Mouse (Mus musculus) intestine, embryonic 16.5 days (tissue): ENCODE measurements around the gene Rtp3. TPM values are rescaled to one million over a fixed set of nuclear protein-coding genes. Genes with fewer than 3 reads are reported as not detected.

ENCODE experiments used
- ATAC-seq: fragments of 200-750 bp; cut with Nextera tagmentation; 2 replicates; pipeline ENCODE4 v1.8.0; 2017; ENCODE audit warnings: moderate TSS enrichment, moderate library complexity
- H3K27ac ChIP-seq: fragments of 300-500 bp; sonication (generic); 2 replicates; pipeline ENCODE4 v1.5.1; 2014; ENCODE audit warnings: mild to moderate bottlenecking, low read length
- H3K27me3 ChIP-seq: fragments of 300-500 bp; sonication (generic); replicated peaks from 2 replicates; pipeline ENCODE4 v1.6.1; 2014; ENCODE audit warnings: low read length, control low read depth, mixed read lengths; ENCODE audit not compliant: control insufficient read depth, insufficient read depth
- H3K36me3 ChIP-seq: fragments of 300-500 bp; sonication (generic); 2 replicates; pipeline ENCODE4 v1.6.1; 2014; ENCODE audit warnings: low read length, control low read depth; ENCODE audit not compliant: control insufficient read depth, insufficient read depth
- H3K4me1 ChIP-seq: fragments of 300-500 bp; sonication (generic); 2 replicates; pipeline ENCODE4 v1.6.1; 2014; ENCODE audit warnings: low read length, control low read depth, mixed read lengths; ENCODE audit not compliant: control insufficient read depth, insufficient read depth
- H3K4me2 ChIP-seq: fragments of 300-500 bp; sonication (generic); 2 replicates; pipeline ENCODE4 v1.6.1; 2014; ENCODE audit warnings: low read depth, low read length, control low read depth
- H3K4me3 ChIP-seq: fragments of 300-500 bp; sonication (generic); 2 replicates; pipeline ENCODE4 v1.5.1; 2014; ENCODE audit warnings: mild to moderate bottlenecking, low read length
- H3K9ac ChIP-seq: fragments of 300-500 bp; sonication (generic); 2 replicates; pipeline ENCODE4 v1.6.1; 2014; ENCODE audit warnings: low read depth, low read length
- H3K9me3 ChIP-seq: fragments of 300-500 bp; sonication (generic); 2 replicates; pipeline ENCODE4 v1.6.1; 2016; ENCODE audit warnings: low read length, control low read depth; ENCODE audit not compliant: control insufficient read depth
- WGBS: fragments of 180-500 bp; shearing (Covaris S2); extraction: QIAGEN DNeasy Blood & Tissue Kit; methylation state at CpG from one replicate; pipeline ENCODE4 v1.1.7; 2014; 5-methylcytosine and 5-hydroxymethylcytosine counted together
- polyA plus RNA-seq: library from polyadenylated mRNA; unstranded; fragments of >200 nt; fragmentation: Nextera tagmentation; extraction: Ambion mirVana; gene quantifications from 2 replicates; pipeline ENCODE4 v1.2.1, GENCODE M21; 2015

Gene Rtp3
- polyA plus RNA-seq, 1 experiment from 2014 or later = 0.55 TPM

- ATAC-seq = no peak
Observed at GRCm38 (mm10) chr9:110937506-110938490, 52.6 kb downstream of the Rtp3 start.

DNA sequence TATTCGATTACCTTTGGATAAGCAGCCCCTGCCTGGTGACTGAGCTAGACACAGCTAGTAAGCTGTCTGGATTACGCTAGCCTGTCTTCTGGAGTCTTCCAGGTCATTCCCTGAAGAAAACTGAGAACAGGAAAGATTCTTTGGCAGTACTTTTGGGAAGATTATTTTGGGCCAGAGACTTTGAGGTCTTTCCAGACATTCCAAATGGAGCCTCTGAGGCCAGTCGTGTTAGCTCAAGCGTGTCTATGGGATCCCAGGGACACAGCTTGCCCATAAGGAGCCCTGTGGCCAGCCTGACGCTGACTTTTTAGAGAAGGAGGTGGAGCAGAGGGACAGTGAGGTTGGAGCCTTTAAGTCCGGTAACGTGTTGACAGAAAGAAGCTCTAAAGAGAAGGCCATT is 54.4 kb downstream of the Rtp3 start:
- Histone ChIP-seq H3K27me3 (no peaks in the 10 kb centered on the region), H3K9ac (no peak overlapping the region), H3K4me2 (no peak overlapping the region), H3K4me3 (no peak overlapping the region), H3K36me3 (no peaks in the 10 kb centered on the region), H3K27ac (no peak overlapping the region), H3K9me3 (no peaks in the 10 kb centered on the region), H3K4me1 (no peaks in the 10 kb centered on the region)
- WGBS = 80% methylated on average over 7 of the region's 7 CpGs
- no peak for ATAC-seq

More at GRCm38 (mm10) chr9:110937506-110938490, 52.6 kb downstream of the Rtp3 start:
- Histone ChIP-seq H3K36me3 (no peaks in the 10 kb centered on the region), H3K4me3 (no peak overlapping the region), H3K9me3 (no peaks in the 10 kb centered on the region), H3K4me2 (no peak overlapping the region), H3K27me3 (no peaks in the 10 kb centered on the region), H3K9ac (no peak overlapping the region), H3K4me1 (no peaks in the 10 kb centered on the region), H3K27ac (no peak overlapping the region)
- 71% methylated on average over 12 of the region's 12 CpGs for WGBS

Other genes with a start within 250 kb of the Rtp3 start
- gene Myl3, start 248.7 kb downstream of the Rtp3 start, polyA plus RNA-seq = 0.67 and 0.71 TPM in 2 replicates
- 15.4 and 16.4 TPM in 2 replicates for gene Pth1r, start 243.4 kb downstream of the Rtp3 start, polyA plus RNA-seq
- gene Prss42, start 192.4 kb downstream of the Rtp3 start, polyA plus RNA-seq = not detected in 2 replicates
- gene Prss44, start 176.6 kb downstream of the Rtp3 start, polyA plus RNA-seq = not detected in 2 replicates
- not detected in 2 replicates for gene Prss43, start 163.9 kb downstream of the Rtp3 start, polyA plus RNA-seq
- gene Prss45, start 156.0 kb downstream of the Rtp3 start, polyA plus RNA-seq = not detected in 2 replicates
- not detected in 2 replicates for gene Prss46, start 146.1 kb downstream of the Rtp3 start, polyA plus RNA-seq
- gene Prss50, start 132.6 kb downstream of the Rtp3 start, polyA plus RNA-seq = 0.37 and 0.61 TPM in 2 replicates
- 9.2 and 10.8 TPM in 2 replicates for gene Als2cl, start 110.7 kb downstream of the Rtp3 start, polyA plus RNA-seq
- 3.2 and 4.3 TPM in 2 replicates for gene Tmie, start 110.5 kb downstream of the Rtp3 start, polyA plus RNA-seq
- not detected in 2 replicates for gene Fam240a, start 73.7 kb downstream of the Rtp3 start, polyA plus RNA-seq
- gene Tdgf1, start 44.4 kb downstream of the Rtp3 start, polyA plus RNA-seq = not detected in 2 replicates
- 0.06 and 0.16 TPM in 2 replicates for gene Lrrc2, start 39.0 kb downstream of the Rtp3 start, polyA plus RNA-seq
- 3.2 and 3.4 TPM in 2 replicates for gene Ltf, start 28.7 kb upstream of the Rtp3 start, polyA plus RNA-seq
- 1.9 and 2.5 TPM in 2 replicates for gene Ccrl2, start 66.9 kb upstream of the Rtp3 start, polyA plus RNA-seq
- 38.4 and 39.4 TPM in 2 replicates for gene Lrrfip2, start 127.0 kb upstream of the Rtp3 start, polyA plus RNA-seq